Mouse (Mus musculus): ENCODE measurements around the gene Npm1. TPM values are rescaled to one million over a fixed set of nuclear protein-coding genes. Genes with fewer than 3 reads are reported as not detected.

The Npm1 gene
- polyA plus RNA-seq, 1 experiment from 2014 or later = 428 TPM

DNA sequence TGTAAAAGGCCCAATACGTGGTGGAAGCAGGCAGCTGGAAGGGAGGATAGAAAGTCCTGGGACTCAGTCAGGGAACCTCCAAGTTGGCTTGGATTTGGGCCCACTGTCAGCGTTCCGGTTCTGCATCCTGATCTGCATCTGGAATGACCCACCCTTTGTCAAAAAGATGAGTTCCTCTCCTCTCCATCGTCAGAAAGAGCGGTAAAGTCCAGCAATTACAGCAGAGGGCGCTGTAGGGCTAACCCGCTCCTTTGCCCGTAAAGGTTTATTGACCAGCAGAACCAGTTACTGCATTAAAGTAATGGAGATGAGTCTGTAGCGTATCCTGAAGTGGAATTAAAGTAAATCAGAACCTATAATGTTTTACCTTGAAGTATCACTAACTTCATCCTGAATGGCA, 7.5 kb upstream of the Npm1 start:
- no peak overlapping the region for H3K27ac ChIP-seq (ENCODE audit: low read depth, low read length)
- H3K36me3 ChIP-seq (ENCODE audit: control insufficient read depth, insufficient read depth, low read length) = no peaks in the 10 kb centered on the region
- H3K4me3 ChIP-seq (ENCODE audit: low read depth, low read length) = no peak overlapping the region
- no peaks in the 10 kb centered on the region for H3K4me1 ChIP-seq (ENCODE audit: control insufficient read depth, insufficient read depth, low read length)
- H3K9ac ChIP-seq (replicated peaks; ENCODE audit: low read depth, low read length) = no peak overlapping the region
- ATAC-seq (ENCODE audit: low read depth) = no peak
- 9% methylated on average over 9 of the region's 9 CpGs for WGBS
- H3K4me2 ChIP-seq (ENCODE audit: low read depth, low read length) = no peak overlapping the region
- H3K27me3 ChIP-seq (ENCODE audit: control insufficient read depth, insufficient read depth, low read length) = no peaks in the 10 kb centered on the region
- no peaks in the 10 kb centered on the region for H3K9me3 ChIP-seq (ENCODE audit: control insufficient read depth, low read length)

DNA sequence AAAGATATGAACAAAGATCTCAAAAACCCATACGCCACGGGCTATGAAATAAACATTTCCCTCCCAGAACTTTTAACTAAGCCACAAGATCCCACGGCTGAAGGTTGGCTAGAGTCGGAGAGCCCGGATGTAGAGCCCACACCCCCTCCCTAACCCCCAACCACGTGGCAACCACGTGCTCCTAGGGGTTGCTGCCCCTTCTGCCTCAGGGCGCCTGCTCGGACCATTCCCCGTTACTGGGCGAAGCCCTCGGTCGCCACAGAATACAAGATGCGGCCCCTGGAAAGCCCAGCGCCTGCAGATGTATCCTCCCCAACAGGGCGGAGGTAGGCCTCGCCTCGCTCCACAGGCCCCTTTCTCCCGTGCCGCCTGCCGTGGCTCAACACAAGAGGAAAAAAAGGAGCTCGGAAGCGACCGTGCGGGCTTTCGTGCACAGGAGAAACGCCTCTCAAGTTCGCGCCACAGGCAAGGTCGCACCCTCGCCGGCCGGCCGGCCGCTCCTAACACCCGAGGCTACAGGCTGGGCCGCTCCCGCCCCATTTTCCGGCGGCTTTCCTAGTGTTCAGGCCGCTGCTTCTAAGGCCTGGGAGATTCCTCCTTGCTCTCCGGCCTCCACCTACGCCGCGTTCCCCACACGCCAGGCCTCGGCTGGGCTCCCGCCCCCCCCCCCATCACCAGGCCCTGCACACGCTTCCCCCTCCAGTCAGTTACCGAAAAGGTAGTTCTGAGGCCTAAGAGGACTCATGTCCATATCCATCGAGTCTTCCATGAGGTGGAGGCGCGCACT, 602 bp downstream of the Npm1 start:
- peak overlapping the region; percentile 98 for H3K27ac ChIP-seq (ENCODE audit: low read depth, low read length)
- H3K9me3 ChIP-seq (ENCODE audit: control insufficient read depth, low read length) = no peaks in the 10 kb centered on the region
- H3K9ac ChIP-seq (replicated peaks; ENCODE audit: low read depth, low read length) = peak overlapping the region; percentile 90
- ATAC-seq (ENCODE audit: low read depth) = peak; percentile 69
- H3K4me2 ChIP-seq (ENCODE audit: low read depth, low read length) = peak overlapping the region; percentile 98
- H3K36me3 ChIP-seq (ENCODE audit: control insufficient read depth, insufficient read depth, low read length) = peaks cover 31% of the 10 kb centered on the region
- peak overlapping the region; percentile 82 for H3K4me3 ChIP-seq (ENCODE audit: low read depth, low read length)
- 2% methylated on average over 52 of the region's 53 CpGs for WGBS
- peaks cover 10% of the 10 kb centered on the region for H3K4me1 ChIP-seq (ENCODE audit: control insufficient read depth, insufficient read depth, low read length)
- H3K27me3 ChIP-seq (ENCODE audit: control insufficient read depth, insufficient read depth, low read length) = no peaks in the 10 kb centered on the region

DNA sequence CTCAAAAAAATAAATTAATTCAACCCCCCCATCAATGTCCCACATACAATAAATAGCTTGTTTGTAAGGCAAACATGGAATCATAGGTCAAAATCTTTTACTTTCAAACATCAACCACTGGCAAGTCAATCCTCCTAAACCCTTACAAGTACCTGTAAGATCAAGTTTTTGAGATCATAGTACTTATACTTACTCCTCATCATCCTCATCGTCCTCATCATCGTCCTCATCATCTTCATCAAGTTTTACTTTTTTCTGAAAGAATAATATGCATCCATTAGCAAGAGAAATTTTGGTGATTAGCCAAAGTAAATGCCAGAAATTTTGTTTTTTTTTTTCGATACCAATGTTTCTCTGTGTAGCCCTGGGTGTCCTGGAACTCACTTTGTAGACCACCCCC, 3.3 kb downstream of the Npm1 start:
- no peak overlapping the region for H3K27ac ChIP-seq (ENCODE audit: low read depth, low read length)
- H3K9ac ChIP-seq (replicated peaks; ENCODE audit: low read depth, low read length) = no peak overlapping the region
- WGBS = 95% methylated on average over 3 of the region's 3 CpGs
- ATAC-seq (ENCODE audit: low read depth) = no peak
- no peaks in the 10 kb centered on the region for H3K27me3 ChIP-seq (ENCODE audit: control insufficient read depth, insufficient read depth, low read length)
- H3K9me3 ChIP-seq (ENCODE audit: control insufficient read depth, low read length) = no peaks in the 10 kb centered on the region
- no peak overlapping the region for H3K4me3 ChIP-seq (ENCODE audit: low read depth, low read length)
- H3K4me2 ChIP-seq (ENCODE audit: low read depth, low read length) = no peak overlapping the region
- H3K4me1 ChIP-seq (ENCODE audit: control insufficient read depth, insufficient read depth, low read length) = peaks cover 10% of the 10 kb centered on the region
- peaks cover 44% of the 10 kb centered on the region for H3K36me3 ChIP-seq (ENCODE audit: control insufficient read depth, insufficient read depth, low read length)

DNA sequence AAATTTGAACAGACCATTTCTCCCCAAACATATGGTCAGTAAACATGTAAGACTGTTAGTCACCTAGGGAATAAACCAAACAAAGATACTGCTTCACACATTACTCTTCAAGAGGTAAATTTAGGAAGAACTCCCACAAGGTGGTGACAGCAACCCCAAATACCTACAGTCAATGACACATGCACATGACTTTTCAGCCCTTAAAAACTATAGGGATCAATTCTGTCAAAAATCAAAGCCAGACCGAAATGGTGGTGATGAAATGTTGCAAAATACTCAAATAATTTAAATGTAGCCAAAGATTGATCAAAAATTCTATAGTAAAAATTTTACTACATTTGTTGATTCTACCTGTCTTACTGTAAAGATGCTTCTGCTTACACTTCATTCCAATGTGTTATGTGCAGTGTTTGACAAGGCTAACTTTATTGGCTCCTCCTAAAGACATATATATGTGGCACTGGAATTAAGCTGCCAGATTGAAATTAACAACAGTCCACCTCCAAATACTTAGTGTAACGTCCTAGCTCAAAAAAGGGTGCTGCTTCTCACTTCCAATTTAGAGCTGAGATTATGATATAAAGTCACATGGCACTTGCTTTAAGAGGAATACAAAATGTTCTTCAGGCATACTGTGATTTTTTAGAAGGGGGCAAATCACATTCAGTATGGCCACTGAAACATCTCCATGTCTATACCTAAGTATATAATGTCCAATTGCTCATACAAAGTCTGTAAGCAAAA, 5.4 kb downstream of the Npm1 start:
- WGBS = 78% methylated on average over 2 of the region's 2 CpGs
- ATAC-seq (ENCODE audit: low read depth) = no peak

DNA sequence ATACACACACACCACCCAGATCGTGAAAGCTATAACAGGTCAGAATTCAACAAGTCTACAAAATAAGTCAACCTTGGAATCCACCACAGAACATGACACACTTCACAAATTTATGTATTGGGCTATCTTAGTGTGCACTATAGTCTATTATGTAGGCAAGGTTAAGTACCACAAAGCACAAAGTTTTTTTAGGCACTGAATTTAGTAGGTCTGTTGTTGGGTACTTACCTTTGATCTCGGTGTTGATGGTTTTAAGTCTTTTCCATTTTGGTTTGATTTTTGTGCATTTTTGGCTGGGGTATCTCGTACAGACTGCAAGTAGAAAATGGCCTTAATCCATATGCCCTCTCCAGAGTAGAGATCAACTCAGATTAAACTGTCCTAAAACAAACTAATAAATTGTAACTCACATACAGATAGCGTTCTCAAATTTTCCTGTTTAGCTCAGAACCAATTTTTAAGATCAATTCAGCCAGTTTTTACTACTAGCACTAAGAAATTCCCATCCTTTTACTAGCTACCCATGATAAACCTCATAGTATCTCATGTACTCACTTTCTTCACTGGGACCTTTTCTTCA, 6.5 kb downstream of the Npm1 start:
- Histone ChIP-seq H3K27ac (ENCODE audit: low read depth, low read length) (no peak overlapping the region), H3K4me2 (ENCODE audit: low read depth, low read length) (no peak overlapping the region), H3K9me3 (ENCODE audit: control insufficient read depth, low read length) (no peaks in the 10 kb centered on the region), H3K36me3 (ENCODE audit: control insufficient read depth, insufficient read depth, low read length) (peaks cover 68% of the 10 kb centered on the region), H3K9ac (replicated peaks; ENCODE audit: low read depth, low read length) (no peak overlapping the region), H3K4me3 (ENCODE audit: low read depth, low read length) (no peak overlapping the region), H3K4me1 (ENCODE audit: control insufficient read depth, insufficient read depth, low read length) (peaks cover 5% of the 10 kb centered on the region), H3K27me3 (ENCODE audit: control insufficient read depth, insufficient read depth, low read length) (no peaks in the 10 kb centered on the region)
- no peak for ATAC-seq (ENCODE audit: low read depth)
- 88% methylated on average over 4 of the region's 4 CpGs for WGBS

More for the DNA sequence above, 5.4 kb downstream of the Npm1 start:
- Histone ChIP-seq H3K27ac (ENCODE audit: low read depth, low read length) (no peak overlapping the region), H3K9ac (replicated peaks; ENCODE audit: low read depth, low read length) (no peak overlapping the region), H3K9me3 (ENCODE audit: control insufficient read depth, low read length) (no peaks in the 10 kb centered on the region), H3K4me1 (ENCODE audit: control insufficient read depth, insufficient read depth, low read length) (peaks cover 10% of the 10 kb centered on the region), H3K36me3 (ENCODE audit: control insufficient read depth, insufficient read depth, low read length) (peaks cover 61% of the 10 kb centered on the region), H3K4me2 (ENCODE audit: low read depth, low read length) (no peak overlapping the region), H3K27me3 (ENCODE audit: control insufficient read depth, insufficient read depth, low read length) (no peaks in the 10 kb centered on the region), H3K4me3 (ENCODE audit: low read depth, low read length) (no peak overlapping the region)

DNA sequence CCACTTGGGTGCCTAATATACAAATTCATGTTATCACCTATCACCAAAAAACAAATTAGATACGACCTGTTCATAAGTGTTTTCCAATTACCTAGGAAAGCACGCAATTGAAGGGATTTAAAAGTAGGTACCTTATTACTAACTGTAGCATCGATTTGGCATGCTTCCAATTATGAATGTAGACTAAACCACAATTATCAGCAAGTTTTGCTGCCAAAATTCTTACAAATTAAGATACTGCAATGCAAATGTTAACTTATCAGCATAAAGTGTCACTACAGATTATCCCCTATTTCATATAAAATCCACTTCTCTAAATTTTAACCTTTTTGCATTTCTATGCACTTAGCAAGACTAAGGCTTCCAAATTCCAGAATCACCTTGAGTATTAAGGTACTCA, 8.5 kb downstream of the Npm1 start:
- ATAC-seq (ENCODE audit: low read depth) = no peak
- peaks cover 70% of the 10 kb centered on the region for H3K36me3 ChIP-seq (ENCODE audit: control insufficient read depth, insufficient read depth, low read length)
- no peak overlapping the region for H3K4me2 ChIP-seq (ENCODE audit: low read depth, low read length)
- H3K27ac ChIP-seq (ENCODE audit: low read depth, low read length) = no peak overlapping the region
- H3K9me3 ChIP-seq (ENCODE audit: control insufficient read depth, low read length) = no peaks in the 10 kb centered on the region
- H3K9ac ChIP-seq (replicated peaks; ENCODE audit: low read depth, low read length) = no peak overlapping the region
- 91% methylated on average over 3 of the region's 3 CpGs for WGBS
- no peak overlapping the region for H3K4me3 ChIP-seq (ENCODE audit: low read depth, low read length)
- H3K27me3 ChIP-seq (ENCODE audit: control insufficient read depth, insufficient read depth, low read length) = no peaks in the 10 kb centered on the region
- H3K4me1 ChIP-seq (ENCODE audit: control insufficient read depth, insufficient read depth, low read length) = no peaks in the 10 kb centered on the region

DNA sequence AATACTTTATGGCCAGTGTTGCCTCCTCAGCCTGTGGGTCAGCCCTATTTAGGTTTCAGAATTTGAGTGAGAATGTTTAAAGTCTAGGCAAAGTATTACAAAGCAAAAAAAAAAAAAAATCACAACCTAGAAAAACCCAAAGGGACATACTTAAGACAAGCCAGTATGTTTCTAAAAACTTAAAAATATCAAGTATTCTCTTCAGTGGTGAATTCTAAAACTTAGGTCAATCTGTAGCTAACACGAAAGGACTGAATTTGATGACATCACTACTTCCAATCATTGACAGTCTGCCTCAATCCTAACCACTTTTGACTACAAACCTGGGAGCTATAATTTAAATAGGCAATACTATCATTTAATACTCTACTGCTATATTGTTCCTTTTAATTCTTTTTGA, 10.0 kb downstream of the Npm1 start:
- Histone ChIP-seq H3K36me3 (ENCODE audit: control insufficient read depth, insufficient read depth, low read length) (peaks cover 57% of the 10 kb centered on the region), H3K9ac (replicated peaks; ENCODE audit: low read depth, low read length) (no peak overlapping the region), H3K27ac (ENCODE audit: low read depth, low read length) (no peak overlapping the region), H3K9me3 (ENCODE audit: control insufficient read depth, low read length) (no peaks in the 10 kb centered on the region), H3K4me1 (ENCODE audit: control insufficient read depth, insufficient read depth, low read length) (no peaks in the 10 kb centered on the region), H3K4me2 (ENCODE audit: low read depth, low read length) (no peak overlapping the region), H3K27me3 (ENCODE audit: control insufficient read depth, insufficient read depth, low read length) (no peaks in the 10 kb centered on the region), H3K4me3 (ENCODE audit: low read depth, low read length) (no peak overlapping the region)
- no peak for ATAC-seq (ENCODE audit: low read depth)
- 95% methylated on average over 1 of the region's 1 CpGs for WGBS

DNA sequence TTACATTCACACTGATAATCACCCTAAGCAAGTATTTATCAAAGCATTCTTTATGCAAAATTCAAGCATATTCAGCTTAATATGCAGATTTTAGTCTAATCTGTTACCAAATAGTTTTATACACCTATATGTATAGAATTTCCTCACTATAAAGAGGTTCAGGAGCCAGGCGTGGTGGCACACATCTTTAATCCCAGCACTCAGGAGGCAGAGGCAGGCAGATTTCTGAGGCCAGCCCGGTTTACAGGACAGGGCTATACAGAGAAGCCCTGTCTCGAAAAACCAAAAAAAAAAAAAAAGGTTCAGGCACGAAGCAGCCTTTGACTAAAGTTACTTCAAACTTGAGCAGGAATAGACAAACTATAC, 11.2 kb downstream of the Npm1 start:
- peaks cover 47% of the 10 kb centered on the region for H3K36me3 ChIP-seq (ENCODE audit: control insufficient read depth, insufficient read depth, low read length)
- H3K9ac ChIP-seq (replicated peaks; ENCODE audit: low read depth, low read length) = no peak overlapping the region
- peaks cover 3% of the 10 kb centered on the region; the same call in 1 of the 2 replicates for H3K4me1 ChIP-seq (ENCODE audit: control insufficient read depth, insufficient read depth, low read length)
- H3K4me3 ChIP-seq (ENCODE audit: low read depth, low read length) = no peak overlapping the region
- H3K27me3 ChIP-seq (ENCODE audit: control insufficient read depth, insufficient read depth, low read length) = no peaks in the 10 kb centered on the region
- 77% methylated on average over 4 of the region's 4 CpGs for WGBS
- no peak overlapping the region for H3K27ac ChIP-seq (ENCODE audit: low read depth, low read length)
- no peak overlapping the region for H3K4me2 ChIP-seq (ENCODE audit: low read depth, low read length)
- H3K9me3 ChIP-seq (ENCODE audit: control insufficient read depth, low read length) = no peaks in the 10 kb centered on the region
- ATAC-seq (ENCODE audit: low read depth) = no peak
